Mouse (Mus musculus): ENCODE results near the gene Ctnnd2. TPM values are rescaled to one million over a fixed set of nuclear protein-coding genes. Genes with fewer than 3 reads are reported as not detected.

Ctnnd2 gene
- polyA plus RNA-seq, 1 experiment from 2014 or later: 1.3 TPM

- H3K27ac ChIP-seq (ENCODE audit: low read length): no peak overlapping the region
- no peak for ATAC-seq
- H3K4me2 ChIP-seq (ENCODE audit: low read depth, low read length): no peak overlapping the region
- H3K36me3 ChIP-seq (ENCODE audit: control insufficient read depth, insufficient read depth, low read length): no peaks in the 10 kb centered on the region
- H3K9ac ChIP-seq (ENCODE audit: low read depth, low read length): no peak overlapping the region
- H3K27me3 ChIP-seq (replicated peaks; ENCODE audit: control insufficient read depth, insufficient read depth, low read length): no peaks in the 10 kb centered on the region
- H3K4me3 ChIP-seq (ENCODE audit: low read length): no peak overlapping the region
- H3K9me3 ChIP-seq (ENCODE audit: control insufficient read depth, low read length): no peaks in the 10 kb centered on the region
- no peaks in the 10 kb centered on the region for H3K4me1 ChIP-seq (ENCODE audit: control insufficient read depth, insufficient read depth, low read length)
- 90% methylated on average over 5 of the region's 5 CpGs for WGBS
These were observed 250.8 kb downstream of the Ctnnd2 start for GRCm38 (mm10) chr15:30423146-30423545.

- H3K9me3 ChIP-seq (ENCODE audit: control insufficient read depth, low read length): no peaks in the 10 kb centered on the region
- no peaks in the 10 kb centered on the region for H3K36me3 ChIP-seq (ENCODE audit: control insufficient read depth, insufficient read depth, low read length)
- no peak overlapping the region for H3K4me2 ChIP-seq (ENCODE audit: low read depth, low read length)
- no peak overlapping the region for H3K9ac ChIP-seq (ENCODE audit: low read depth, low read length)
- no peak overlapping the region for H3K27ac ChIP-seq (ENCODE audit: low read length)
- H3K27me3 ChIP-seq (replicated peaks; ENCODE audit: control insufficient read depth, insufficient read depth, low read length): no peaks in the 10 kb centered on the region
- no peak overlapping the region for H3K4me3 ChIP-seq (ENCODE audit: low read length)
- WGBS: 55% methylated on average over 9 of the region's 9 CpGs
- H3K4me1 ChIP-seq (ENCODE audit: control insufficient read depth, insufficient read depth, low read length): no peaks in the 10 kb centered on the region
- no peak for ATAC-seq
These were observed 251.9 kb downstream of the Ctnnd2 start for GRCm38 (mm10) chr15:30424290-30424689.

- Histone ChIP-seq H3K4me2 (ENCODE audit: low read depth, low read length) (no peak overlapping the region), H3K36me3 (ENCODE audit: control insufficient read depth, insufficient read depth, low read length) (no peaks in the 10 kb centered on the region), H3K27ac (ENCODE audit: low read length) (no peak overlapping the region), H3K9ac (ENCODE audit: low read depth, low read length) (no peak overlapping the region), H3K4me1 (ENCODE audit: control insufficient read depth, insufficient read depth, low read length) (no peaks in the 10 kb centered on the region), H3K4me3 (ENCODE audit: low read length) (no peak overlapping the region), H3K9me3 (ENCODE audit: control insufficient read depth, low read length) (no peaks in the 10 kb centered on the region), H3K27me3 (replicated peaks; ENCODE audit: control insufficient read depth, insufficient read depth, low read length) (no peaks in the 10 kb centered on the region)
- WGBS: 28% methylated on average over 2 of the region's 2 CpGs
- no peak for ATAC-seq
These were observed 254.9 kb downstream of the Ctnnd2 start for GRCm38 (mm10) chr15:30427342-30427741.

GRCm38 (mm10) chr15:30439045-30439444 is 266.7 kb downstream of the Ctnnd2 start:
- Histone ChIP-seq H3K36me3 (ENCODE audit: control insufficient read depth, insufficient read depth, low read length) (no peaks in the 10 kb centered on the region), H3K27ac (ENCODE audit: low read length) (no peak overlapping the region), H3K4me1 (ENCODE audit: control insufficient read depth, insufficient read depth, low read length) (no peaks in the 10 kb centered on the region), H3K9me3 (ENCODE audit: control insufficient read depth, low read length) (no peaks in the 10 kb centered on the region), H3K27me3 (replicated peaks; ENCODE audit: control insufficient read depth, insufficient read depth, low read length) (no peaks in the 10 kb centered on the region), H3K4me3 (ENCODE audit: low read length) (no peak overlapping the region), H3K9ac (ENCODE audit: low read depth, low read length) (no peak overlapping the region), H3K4me2 (ENCODE audit: low read depth, low read length) (no peak overlapping the region)
- 67% methylated on average over 5 of the region's 5 CpGs for WGBS
- no peak for ATAC-seq

- no peak overlapping the region for H3K4me2 ChIP-seq (ENCODE audit: low read depth, low read length)
- no peaks in the 10 kb centered on the region for H3K27me3 ChIP-seq (replicated peaks; ENCODE audit: control insufficient read depth, insufficient read depth, low read length)
- no peaks in the 10 kb centered on the region for H3K4me1 ChIP-seq (ENCODE audit: control insufficient read depth, insufficient read depth, low read length)
These were observed 278.4 kb downstream of the Ctnnd2 start for GRCm38 (mm10) chr15:30450765-30451164.

GRCm38 (mm10) chr15:30451921-30452320 is 279.5 kb downstream of the Ctnnd2 start:
- ATAC-seq: no peak
- Histone ChIP-seq H3K27me3 (replicated peaks; ENCODE audit: control insufficient read depth, insufficient read depth, low read length) (no peaks in the 10 kb centered on the region), H3K27ac (ENCODE audit: low read length) (no peak overlapping the region), H3K4me3 (ENCODE audit: low read length) (no peak overlapping the region), H3K9ac (ENCODE audit: low read depth, low read length) (no peak overlapping the region), H3K9me3 (ENCODE audit: control insufficient read depth, low read length) (no peaks in the 10 kb centered on the region), H3K36me3 (ENCODE audit: control insufficient read depth, insufficient read depth, low read length) (no peaks in the 10 kb centered on the region), H3K4me1 (ENCODE audit: control insufficient read depth, insufficient read depth, low read length) (no peaks in the 10 kb centered on the region), H3K4me2 (ENCODE audit: low read depth, low read length) (no peak overlapping the region)
- 60% methylated on average over 5 of the region's 5 CpGs for WGBS

More at GRCm38 (mm10) chr15:30450765-30451164, 278.4 kb downstream of the Ctnnd2 start:
- no peak overlapping the region for H3K9ac ChIP-seq (ENCODE audit: low read depth, low read length)
- H3K9me3 ChIP-seq (ENCODE audit: control insufficient read depth, low read length): no peaks in the 10 kb centered on the region
- no peak for ATAC-seq
- H3K27ac ChIP-seq (ENCODE audit: low read length): no peak overlapping the region
- no peak overlapping the region for H3K4me3 ChIP-seq (ENCODE audit: low read length)
- WGBS: 83% methylated on average over 7 of the region's 7 CpGs
- H3K36me3 ChIP-seq (ENCODE audit: control insufficient read depth, insufficient read depth, low read length): no peaks in the 10 kb centered on the region

- Histone ChIP-seq H3K9me3 (ENCODE audit: control insufficient read depth, low read length) (no peaks in the 10 kb centered on the region), H3K36me3 (ENCODE audit: control insufficient read depth, insufficient read depth, low read length) (no peaks in the 10 kb centered on the region), H3K27me3 (replicated peaks; ENCODE audit: control insufficient read depth, insufficient read depth, low read length) (no peaks in the 10 kb centered on the region), H3K27ac (ENCODE audit: low read length) (no peak overlapping the region), H3K4me2 (ENCODE audit: low read depth, low read length) (no peak overlapping the region), H3K4me1 (ENCODE audit: control insufficient read depth, insufficient read depth, low read length) (no peaks in the 10 kb centered on the region), H3K4me3 (ENCODE audit: low read length) (no peak overlapping the region), H3K9ac (ENCODE audit: low read depth, low read length) (no peak overlapping the region)
- 59% methylated on average over 12 of the region's 12 CpGs for WGBS
- ATAC-seq: no peak
These were observed 285.3 kb downstream of the Ctnnd2 start for GRCm38 (mm10) chr15:30457541-30458250.

- Histone ChIP-seq H3K4me2 (ENCODE audit: low read depth, low read length) (no peak overlapping the region), H3K4me3 (ENCODE audit: low read length) (no peak overlapping the region), H3K9ac (ENCODE audit: low read depth, low read length) (no peak overlapping the region), H3K4me1 (ENCODE audit: control insufficient read depth, insufficient read depth, low read length) (no peaks in the 10 kb centered on the region), H3K9me3 (ENCODE audit: control insufficient read depth, low read length) (no peaks in the 10 kb centered on the region), H3K36me3 (ENCODE audit: control insufficient read depth, insufficient read depth, low read length) (no peaks in the 10 kb centered on the region), H3K27me3 (replicated peaks; ENCODE audit: control insufficient read depth, insufficient read depth, low read length) (no peaks in the 10 kb centered on the region), H3K27ac (ENCODE audit: low read length) (no peak overlapping the region)
- no peak for ATAC-seq
- 54% methylated on average over 5 of the region's 5 CpGs for WGBS
These were observed 286.3 kb downstream of the Ctnnd2 start for GRCm38 (mm10) chr15:30458671-30459070.

GRCm38 (mm10) chr15:30460341-30461125 is 288.1 kb downstream of the Ctnnd2 start:
- no peak for ATAC-seq
- H3K27me3 ChIP-seq (replicated peaks; ENCODE audit: control insufficient read depth, insufficient read depth, low read length): no peaks in the 10 kb centered on the region
- H3K9me3 ChIP-seq (ENCODE audit: control insufficient read depth, low read length): no peaks in the 10 kb centered on the region
- 57% methylated on average over 9 of the region's 9 CpGs for WGBS
- no peak overlapping the region for H3K9ac ChIP-seq (ENCODE audit: low read depth, low read length)
- H3K4me3 ChIP-seq (ENCODE audit: low read length): no peak overlapping the region
- H3K4me1 ChIP-seq (ENCODE audit: control insufficient read depth, insufficient read depth, low read length): no peaks in the 10 kb centered on the region
- H3K36me3 ChIP-seq (ENCODE audit: control insufficient read depth, insufficient read depth, low read length): no peaks in the 10 kb centered on the region
- H3K4me2 ChIP-seq (ENCODE audit: low read depth, low read length): no peak overlapping the region
- H3K27ac ChIP-seq (ENCODE audit: low read length): no peak overlapping the region
